Mouse (Mus musculus) cortical plate, adult 2 months (tissue): ENCODE data around the gene Cops9. TPM values are rescaled to one million over a fixed set of nuclear protein-coding genes. Genes with fewer than 3 reads are reported as not detected.

Experiments used
- H3K27ac ChIP-seq: fragments of 200-500 bp; 2 replicates; pipeline ENCODE4 v1.5.1; 2012; ENCODE audit warnings: low read length, control low read depth, inconsistent platforms; ENCODE audit not compliant: insufficient read depth
- H3K4me1 ChIP-seq: fragments of 200-500 bp; 2 replicates; pipeline ENCODE4 v1.6.1; 2011; ENCODE audit warnings: low read length; ENCODE audit not compliant: control insufficient read depth, insufficient read depth
- H3K4me3 ChIP-seq: fragments of 200-500 bp; 2 replicates; pipeline ENCODE4 v1.5.1; 2011; ENCODE audit warnings: mild to moderate bottlenecking, low read length, control low read depth; ENCODE audit not compliant: insufficient read depth
- CTCF ChIP-seq: fragments of 200-500 bp; IDR thresholded peaks from 2 replicates; pipeline ENCODE4 v1.5.1; 2011; ENCODE audit warnings: mild to moderate bottlenecking, control low read depth, low read length; ENCODE audit not compliant: insufficient read depth; ENCODE audit errors: extremely low read depth
- POLR2A ChIP-seq: fragments of 200-500 bp; IDR thresholded peaks from 2 replicates; pipeline ENCODE4 v1.6.1; 2011; ENCODE audit warnings: mild to moderate bottlenecking, low read length, control low read depth; ENCODE audit not compliant: insufficient read depth; ENCODE audit errors: extremely low read depth
- polyA plus RNA-seq: library from polyadenylated mRNA; depleted of rRNA; stranded (reverse); fragments of >200 nt; gene quantifications from 2 replicates; pipeline ENCODE4 v1.2.3, GENCODE M21; 2012

The Cops9 gene
- polyA plus RNA-seq, 1 experiment, result 403 TPM

GRCm38 (mm10) chr1:92671326-92671725 is 29.5 kb upstream of the Cops9 start:
- TF ChIP-seq POLR2A (no peak), CTCF (no peak)
- H3K4me1 ChIP-seq, result no peaks in the 10 kb centered on the region
- no peak overlapping the region for H3K27ac ChIP-seq
- H3K4me3 ChIP-seq, result no peak overlapping the region

- Histone ChIP-seq H3K4me1 (no peaks in the 10 kb centered on the region), H3K27ac (no peak overlapping the region), H3K4me3 (no peak overlapping the region)
- TF ChIP-seq CTCF (no peak), POLR2A (no peak)
Measured at GRCm38 (mm10) chr1:92669430-92669829, 27.6 kb upstream of the Cops9 start.

- Histone ChIP-seq H3K27ac (no peak overlapping the region), H3K4me1 (no peaks in the 10 kb centered on the region), H3K4me3 (no peak overlapping the region)
- TF ChIP-seq POLR2A (no peak), CTCF (no peak)
Measured at GRCm38 (mm10) chr1:92667106-92667505, 25.3 kb upstream of the Cops9 start.

GRCm38 (mm10) chr1:92659392-92659791 is 17.6 kb upstream of the Cops9 start:
- H3K4me1 ChIP-seq, result no peaks in the 10 kb centered on the region
- no peak overlapping the region for H3K4me3 ChIP-seq
- no peak overlapping the region for H3K27ac ChIP-seq
- TF ChIP-seq CTCF (no peak), POLR2A (no peak)

- Histone ChIP-seq H3K4me3 (no peak overlapping the region), H3K27ac (no peak overlapping the region), H3K4me1 (no peaks in the 10 kb centered on the region)
- TF ChIP-seq POLR2A (no peak), CTCF (no peak)
Measured at GRCm38 (mm10) chr1:92657025-92657820, 15.4 kb upstream of the Cops9 start.

- 0 out of 2 replicates have a peak, but pooled peaks cover 1% of the 10 kb centered on the region for H3K4me1 ChIP-seq
- TF ChIP-seq CTCF (no peak), POLR2A (no peak)
- H3K27ac ChIP-seq, result no peak overlapping the region
- no peak overlapping the region for H3K4me3 ChIP-seq
Measured at GRCm38 (mm10) chr1:92654676-92655075, 12.9 kb upstream of the Cops9 start.

GRCm38 (mm10) chr1:92653179-92653578 is 11.4 kb upstream of the Cops9 start:
- Histone ChIP-seq H3K4me1 (0 out of 2 replicates have a peak, but pooled peaks cover 1% of the 10 kb centered on the region), H3K4me3 (no peak overlapping the region), H3K27ac (no peak overlapping the region)
- TF ChIP-seq CTCF (no peak), POLR2A (no peak)

GRCm38 (mm10) chr1:92651467-92651866 is 9.7 kb upstream of the Cops9 start:
- no peak overlapping the region for H3K27ac ChIP-seq
- 0 out of 2 replicates have a peak, but pooled peaks cover 1% of the 10 kb centered on the region for H3K4me1 ChIP-seq
- H3K4me3 ChIP-seq, result no peak overlapping the region
- TF ChIP-seq POLR2A, result no peak
- TF ChIP-seq CTCF, result no peak

GRCm38 (mm10) chr1:92648673-92649072 is 6.9 kb upstream of the Cops9 start, which contains the start of gene Otos:
Otos (minus strand) TSS chr1:92648841.
- Histone ChIP-seq H3K27ac (no peak within 1 kb of the TSS), H3K4me3 (no peak within 1 kb of the TSS), H3K4me1 (0 out of 2 replicates have a peak, but pooled peaks cover 1% of the 10 kb centered on the region)
- peak; percentile 75 for TF ChIP-seq CTCF
- no peak for TF ChIP-seq POLR2A

- Histone ChIP-seq H3K4me1 (0 out of 2 replicates have a peak, but pooled peaks cover 1% of the 10 kb centered on the region), H3K4me3 (no peak overlapping the region), H3K27ac (no peak overlapping the region)
- no peak for TF ChIP-seq POLR2A
- no peak for TF ChIP-seq CTCF
Measured at GRCm38 (mm10) chr1:92648197-92648596, 6.4 kb upstream of the Cops9 start.
